Mouse (Mus musculus) left cerebral cortex, postnatal 14 days (tissue): ENCODE measurements at regions not wholly inside any gene's neighbourhood (a gene's known extent, or its start where the extent isn't known, plus 50 kb on each side); places are given as distances from the start of the nearest gene placed in this dataset.

Source experiments
- DNase-seq, 2 experiments: peaks; one replicate each; pipeline ENCODE4 v3.0.0; 2021 to 2022; ENCODE audit warnings: low spot score in 2 of 2, mixed read lengths in 1 of 2
- intact Hi-C: fragments of 180-260 bp; cut with DNase I; formaldehyde crosslinking; loops from one replicate; pipeline ENCODE4 v1.15.1; 2025
- microRNA-seq, 2 experiments: library from miRNA; unstranded; fragments of <30 nt; microRNA quantifications; one replicate each; pipeline ENCODE4 v1.2.0; 2022

DNA sequence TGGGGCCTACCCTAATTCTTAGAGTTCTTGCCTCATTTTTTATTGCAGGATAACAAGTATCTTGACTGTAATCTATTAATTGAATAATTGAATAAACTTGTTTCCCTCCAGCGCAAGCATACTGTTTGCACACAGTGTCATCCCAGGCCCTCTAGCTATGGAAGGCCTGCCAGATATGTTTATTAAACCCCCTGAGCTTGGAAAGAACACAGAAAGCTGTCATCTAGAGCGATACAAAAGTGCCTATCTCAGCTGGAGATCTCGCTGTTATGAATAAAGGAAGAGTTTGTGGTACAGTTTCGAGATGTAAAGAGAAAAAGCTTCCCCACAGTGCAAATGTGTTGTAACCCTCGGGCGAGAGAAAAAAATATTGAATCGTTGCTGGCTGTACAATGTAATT lies 324.2 kb downstream of the Sox2 start:
- intact Hi-C loops = no loop called here
- DNase-seq = no peak

Small RNAs in the stretch of these regions (microRNA-seq; reads per million reads assigned to microRNA genes)
- 0 reads per million in 2 experiments for gene Mir6378
